Mouse (Mus musculus) kidney, postnatal 25 days (tissue): ENCODE measurements at regions not wholly inside any gene's neighbourhood (a gene's known extent, or its start where the extent isn't known, plus 50 kb on each side); places are given as distances from the start of the nearest gene placed in this dataset.

Experiments used
- DNase-seq, 2 experiments: peaks; one replicate each; pipeline ENCODE4 v3.0.0; 2021; ENCODE audit warnings: mixed read lengths in 2 of 2

DNA sequence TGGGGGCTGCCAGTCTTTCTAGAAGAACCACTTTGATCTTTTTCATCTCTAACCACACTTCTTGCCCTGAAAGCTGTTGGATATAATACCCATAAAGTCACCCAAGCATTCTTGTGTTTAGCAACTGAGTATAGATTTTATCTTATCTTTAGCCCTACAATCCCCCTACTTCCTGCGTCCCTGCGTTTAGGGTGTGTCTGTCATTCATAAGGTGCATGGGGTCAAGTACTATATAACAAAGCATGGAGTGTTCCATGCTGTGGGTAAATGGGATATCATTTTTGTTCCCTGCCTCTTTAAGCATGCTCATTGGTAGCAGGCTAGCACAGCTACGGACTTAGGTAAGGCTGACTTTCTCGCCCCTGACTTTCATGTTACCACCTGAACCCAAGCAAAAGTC is 122.5 kb upstream of the Twist2 start:
- no peak for DNase-seq

DNA sequence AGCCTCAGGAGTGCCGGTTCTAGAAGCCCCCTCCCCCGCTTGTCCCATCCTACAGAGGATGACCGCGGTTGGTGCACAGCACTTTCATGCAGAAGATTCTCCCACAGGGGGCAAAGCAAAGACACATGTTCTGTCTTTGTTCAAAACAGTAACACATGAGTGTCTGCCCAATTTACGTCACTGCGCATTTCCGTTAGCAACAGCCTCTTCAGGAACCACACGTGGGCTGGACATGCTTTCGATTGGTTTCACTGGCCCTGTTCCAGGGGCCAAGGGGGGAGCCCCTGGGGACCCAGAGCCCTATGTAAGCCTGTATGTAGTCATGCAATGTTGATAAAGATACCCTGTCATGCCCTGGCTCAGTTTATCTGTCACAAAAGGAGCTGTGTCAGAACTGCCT is 116.2 kb upstream of the Twist2 start:
- DNase-seq = no peak

GRCm38 (mm10) chr1:91685789-91686188 is 115.5 kb upstream of the Twist2 start:
- DNase-seq = no peak

DNA sequence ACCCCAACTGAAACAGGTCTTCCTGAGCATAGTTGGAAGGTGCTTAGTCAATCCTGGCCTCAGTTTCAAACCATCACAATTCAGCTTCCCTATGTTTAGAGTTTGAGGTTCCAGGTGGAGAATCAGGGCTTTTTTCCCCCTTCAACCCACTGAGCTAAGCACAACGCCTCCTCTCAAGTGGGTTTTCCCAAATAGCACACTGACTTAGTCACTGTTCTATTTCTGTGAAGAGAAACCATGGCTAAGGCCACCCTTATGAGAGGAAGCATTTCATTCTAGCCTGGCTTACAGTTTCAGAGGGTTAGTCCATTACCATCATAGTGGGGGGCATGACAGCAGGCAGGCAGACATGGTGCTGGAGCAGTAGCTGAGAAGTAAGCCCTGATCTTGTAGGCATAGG is 109.7 kb upstream of the Twist2 start:
- no peak for DNase-seq

DNA sequence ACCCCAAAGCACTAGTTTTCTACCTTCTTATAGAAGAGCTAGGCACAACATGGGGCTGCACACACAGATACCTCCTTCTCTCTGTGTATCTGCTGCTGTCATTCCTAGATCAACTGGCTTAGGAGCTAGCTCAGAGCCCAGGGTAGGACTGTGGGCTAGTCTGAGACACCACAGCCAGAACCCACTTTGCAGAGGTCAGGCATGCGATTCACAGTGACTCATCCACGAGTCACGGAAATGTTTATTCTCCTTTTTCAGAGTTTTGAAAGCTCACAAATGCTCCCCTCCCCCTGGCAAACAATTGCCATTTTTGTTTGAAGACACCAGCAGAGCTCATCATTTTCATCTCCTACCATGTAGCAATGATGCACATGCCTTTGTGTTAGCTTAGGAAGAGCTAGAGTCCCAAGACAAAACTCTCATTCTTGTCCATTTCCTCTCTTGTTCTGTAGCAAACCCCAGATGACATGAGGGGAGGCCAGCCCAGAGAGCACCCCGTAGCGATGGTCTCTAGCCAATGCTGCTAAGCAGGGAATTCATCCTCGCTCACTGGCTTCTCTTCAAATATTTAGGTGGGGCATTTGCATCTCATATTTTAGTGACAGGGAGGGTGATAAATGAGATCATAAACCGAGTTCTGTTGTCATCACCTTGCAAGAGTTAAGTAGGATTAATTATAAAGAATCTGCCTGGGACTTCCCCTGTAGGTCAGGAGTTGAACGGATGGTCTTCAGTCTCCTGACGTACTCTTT is 108.4 kb upstream of the Twist2 start:
- DNase-seq = no peak

DNA sequence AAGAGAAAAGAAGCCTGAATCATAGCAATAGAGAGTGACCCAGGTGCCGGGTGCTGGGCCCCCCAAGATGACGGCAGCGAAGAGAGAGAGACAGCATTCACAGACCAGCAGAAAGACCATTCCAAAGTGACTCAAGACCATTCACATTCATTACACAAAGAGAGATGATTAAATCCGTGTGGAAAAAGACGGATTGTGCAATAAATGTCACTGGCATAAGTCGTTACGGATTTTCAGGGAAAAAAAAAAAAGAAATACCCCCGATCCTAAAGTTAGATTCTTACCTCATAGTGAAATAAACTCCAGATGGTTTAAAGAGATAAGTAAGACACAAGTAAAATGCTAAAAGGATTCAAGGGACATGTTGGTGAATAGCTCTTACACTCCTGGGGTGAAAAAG is 104.2 kb upstream of the Twist2 start:
- no peak for DNase-seq

DNA sequence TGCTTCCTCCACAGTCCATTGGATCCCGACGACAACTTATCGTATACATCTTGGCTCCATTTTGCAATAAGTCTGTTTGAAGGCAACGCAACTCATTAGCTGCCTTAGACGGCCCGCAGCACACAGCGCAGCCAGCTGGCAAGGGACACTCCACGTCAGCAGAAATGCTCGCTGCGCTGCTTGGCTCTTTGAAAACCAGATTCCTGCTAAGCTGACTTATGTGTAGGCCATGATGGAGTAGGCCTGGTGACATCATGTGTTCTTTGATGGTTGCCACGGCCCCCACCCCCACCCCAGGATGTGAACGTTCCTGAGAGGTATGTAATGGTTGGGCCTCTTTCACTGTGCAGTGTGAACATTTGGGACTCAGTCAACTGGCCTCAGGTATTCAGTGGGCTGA is 99.8 kb upstream of the Twist2 start:
- no peak for DNase-seq

GRCm38 (mm10) chr1:91702021-91702420 is 99.2 kb upstream of the Twist2 start:
- no peak for DNase-seq

- no peak for DNase-seq
Measured at GRCm38 (mm10) chr1:91702737-91703136, 98.5 kb upstream of the Twist2 start.

GRCm38 (mm10) chr1:91705451-91705850 is 95.8 kb upstream of the Twist2 start:
- no peak for DNase-seq

DNA sequence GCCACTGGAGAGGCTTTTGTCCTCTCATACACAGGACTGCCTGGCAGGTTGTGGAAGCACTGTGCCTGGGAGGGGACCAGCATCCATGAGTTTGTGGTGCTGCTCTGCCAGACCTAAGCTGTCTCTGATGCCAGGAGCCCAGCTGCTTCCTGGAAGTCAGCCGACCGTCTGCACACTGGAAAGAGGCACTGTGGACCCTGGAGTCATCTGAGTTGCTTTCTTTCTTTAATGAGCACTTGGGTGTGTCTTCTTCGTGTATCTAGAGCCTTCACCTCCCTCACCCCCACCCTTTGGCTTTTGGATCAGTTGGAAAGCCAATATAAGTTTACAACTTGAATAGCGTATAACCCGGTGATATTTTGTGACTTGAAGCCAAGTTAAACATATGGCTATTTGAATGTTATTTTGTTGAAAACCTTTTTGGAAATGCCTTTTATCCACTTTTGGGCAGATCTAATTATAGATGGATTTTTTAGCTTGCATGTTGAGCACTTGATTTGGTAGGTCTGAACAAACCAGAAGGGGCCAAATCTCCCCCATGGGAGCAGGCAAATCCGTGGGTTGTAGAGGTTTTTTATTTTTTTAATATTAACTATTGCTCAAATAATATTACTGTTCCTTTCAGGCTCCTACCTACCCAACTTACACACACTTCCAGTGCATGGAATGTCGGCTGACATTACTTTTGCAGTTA is 92.6 kb upstream of the Twist2 start:
- DNase-seq = no peak

GRCm38 (mm10) chr1:91709244-91709600 is 92.0 kb upstream of the Twist2 start:
- DNase-seq = no peak

GRCm38 (mm10) chr1:91713131-91713530 is 88.1 kb upstream of the Twist2 start:
- no peak for DNase-seq

- no peak for DNase-seq
Measured at GRCm38 (mm10) chr1:91714266-91714665, 87.0 kb upstream of the Twist2 start.

DNA sequence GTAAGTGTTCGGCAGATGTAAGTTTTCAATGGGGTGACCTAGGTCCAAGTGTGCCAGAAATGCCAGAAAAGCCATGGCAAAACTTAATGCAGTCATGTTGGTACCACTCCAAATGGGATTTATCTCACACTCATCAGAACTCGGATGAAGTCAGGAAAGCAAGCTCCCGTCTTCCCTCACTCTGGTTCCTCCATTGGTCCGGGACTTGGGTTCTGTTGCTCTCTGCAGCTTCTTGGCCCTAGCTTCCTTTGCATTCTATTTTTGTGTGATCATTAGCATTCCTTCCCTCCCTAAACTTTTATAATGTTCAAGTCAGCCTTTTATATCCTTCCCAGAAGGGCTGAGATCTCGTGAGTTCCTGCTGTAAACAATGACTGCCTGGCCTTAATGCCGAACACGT is 85.9 kb upstream of the Twist2 start:
- DNase-seq = no peak

GRCm38 (mm10) chr1:91715791-91716190 is 85.5 kb upstream of the Twist2 start:
- no peak for DNase-seq

DNA sequence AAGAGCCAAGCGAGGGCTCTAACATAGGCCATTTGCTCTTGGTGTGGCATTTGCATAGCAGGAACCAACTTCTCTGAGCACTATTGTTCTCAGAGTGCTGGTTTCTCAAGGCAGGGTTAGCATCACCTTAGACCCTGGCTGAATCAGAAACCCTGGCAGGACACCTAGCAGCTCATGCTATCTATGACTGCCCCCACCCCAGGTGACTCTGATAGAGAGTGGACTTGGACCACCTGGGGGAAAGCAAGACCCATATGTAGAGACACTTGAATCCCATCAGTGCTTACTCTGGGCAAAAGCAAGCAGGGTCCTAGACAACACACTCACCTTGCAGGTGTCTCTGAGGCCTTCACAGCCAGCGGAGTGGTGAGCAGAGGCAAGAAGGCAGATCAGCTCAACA is 84.4 kb upstream of the Twist2 start:
- no peak for DNase-seq

DNA sequence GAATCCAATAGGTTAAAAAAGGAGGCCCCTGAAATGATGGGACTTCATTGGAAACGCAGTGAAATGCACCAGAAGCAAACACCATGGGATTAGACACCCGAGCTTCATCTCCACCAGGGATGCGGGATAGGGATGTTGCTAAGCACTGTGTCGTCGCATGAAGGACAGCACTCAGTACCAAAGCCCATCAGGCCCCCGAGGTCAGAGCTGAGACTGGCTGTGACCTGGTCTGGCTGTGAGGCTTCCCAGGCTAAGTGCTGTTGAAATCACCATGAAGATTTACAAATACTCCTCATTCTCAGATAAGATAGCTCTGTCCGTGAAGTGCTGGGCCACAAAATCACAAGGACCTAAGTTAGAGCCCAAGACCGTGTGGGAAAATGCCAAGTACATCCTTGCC is 83.3 kb upstream of the Twist2 start:
- DNase-seq = no peak

DNA sequence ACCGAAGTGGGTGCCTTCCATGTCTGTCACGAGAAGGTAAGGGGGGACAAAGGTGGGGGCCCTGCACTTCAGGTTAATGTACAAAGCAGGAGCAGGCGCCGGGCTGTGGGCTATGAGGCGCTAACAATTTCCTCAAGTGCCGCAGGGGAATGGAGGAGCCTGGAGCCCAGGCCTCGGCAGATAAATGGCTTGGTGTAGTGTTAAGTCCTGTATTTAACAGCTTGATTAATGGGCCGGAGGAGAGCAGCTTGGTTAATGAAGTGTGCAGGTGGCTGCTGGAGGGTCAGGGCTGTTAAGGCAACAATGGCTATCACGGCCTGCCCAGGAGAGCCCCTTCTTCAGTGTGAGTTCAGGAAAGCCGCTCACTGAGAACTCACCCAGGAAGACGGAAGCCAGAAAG is 72.0 kb upstream of the Twist2 start:
- no peak for DNase-seq

- DNase-seq = no peak
Measured at GRCm38 (mm10) chr1:91730281-91730680, 71.0 kb upstream of the Twist2 start.

GRCm38 (mm10) chr1:91731703-91732102 is 69.6 kb upstream of the Twist2 start:
- DNase-seq = no peak

DNA sequence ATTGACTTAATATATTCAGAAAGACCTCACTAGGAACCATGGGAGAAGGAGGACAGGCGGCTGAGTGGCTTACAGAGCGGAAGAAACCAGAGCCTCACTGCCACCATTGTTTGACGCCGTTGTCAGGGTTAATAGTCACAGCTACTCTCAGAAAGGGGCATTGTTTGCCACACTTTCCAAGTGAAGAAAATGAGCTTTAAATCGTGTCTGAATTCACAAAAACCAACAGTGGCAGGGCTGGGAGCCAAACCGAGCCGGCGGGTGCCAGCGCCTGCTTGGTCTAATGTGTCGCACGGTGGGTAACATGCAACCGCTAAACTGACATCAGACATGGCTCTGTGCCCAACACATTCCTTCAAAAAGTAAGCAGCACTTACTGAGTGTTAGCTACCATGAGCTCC is 68.8 kb upstream of the Twist2 start:
- no peak for DNase-seq

GRCm38 (mm10) chr1:91734731-91735130 is 66.5 kb upstream of the Twist2 start:
- DNase-seq = no peak

GRCm38 (mm10) chr1:91735436-91735835 is 65.8 kb upstream of the Twist2 start:
- no peak for DNase-seq

GRCm38 (mm10) chr1:91740661-91741060 is 60.6 kb upstream of the Twist2 start:
- DNase-seq = peak in 1 of 2 experiments; percentile 20
